Mouse (Mus musculus) T-cell, adult 2 months (primary cell): ENCODE data around the gene Zfp62.

Experiments
- DNase-seq: peaks from one replicate; pipeline ENCODE4 v3.0.0; 2022; ENCODE audit warnings: low spot score

The Zfp62 gene

GRCm38 (mm10) chr11:49205080-49205590, 2.0 kb downstream of the Zfp62 start:
- no peak for DNase-seq

GRCm38 (mm10) chr11:49207495-49207894, 4.4 kb downstream of the Zfp62 start:
- DNase-seq, result no peak

GRCm38 (mm10) chr11:49212577-49212976, 9.5 kb downstream of the Zfp62 start:
- DNase-seq, result no peak

GRCm38 (mm10) chr11:49213505-49213904, 10.4 kb downstream of the Zfp62 start:
- no peak for DNase-seq

- no peak for DNase-seq
Measured at GRCm38 (mm10) chr11:49219271-49219670, 16.2 kb downstream of the Zfp62 start.

GRCm38 (mm10) chr11:49224455-49224854, 21.4 kb downstream of the Zfp62 start:
- DNase-seq, result no peak

GRCm38 (mm10) chr11:49232781-49233180, 29.7 kb downstream of the Zfp62 start:
- no peak for DNase-seq

- no peak for DNase-seq
Measured at GRCm38 (mm10) chr11:49235459-49236207, 32.5 kb downstream of the Zfp62 start.

GRCm38 (mm10) chr11:49236891-49237290, 33.8 kb downstream of the Zfp62 start:
- DNase-seq, result no peak

GRCm38 (mm10) chr11:49237532-49237931, 34.4 kb downstream of the Zfp62 start:
- DNase-seq, result no peak

- no peak for DNase-seq
Measured at GRCm38 (mm10) chr11:49240310-49240709, 37.2 kb downstream of the Zfp62 start.

- no peak for DNase-seq
Measured at GRCm38 (mm10) chr11:49240874-49241273, 37.8 kb downstream of the Zfp62 start.

- DNase-seq, result no peak
Measured at GRCm38 (mm10) chr11:49241471-49241870, 38.4 kb downstream of the Zfp62 start.

GRCm38 (mm10) chr11:49242944-49243626, 40.0 kb downstream of the Zfp62 start:
- no peak for DNase-seq

- peak; percentile 96 for DNase-seq
Measured at GRCm38 (mm10) chr11:49243727-49244594, 40.9 kb downstream of the Zfp62 start, which contains the start of gene Mgat1. Gene Mgat1, plus strand, starts transcription at chr11:49244191.

- no peak for DNase-seq
Measured at GRCm38 (mm10) chr11:49244595-49244930, 41.5 kb downstream of the Zfp62 start.

GRCm38 (mm10) chr11:49245176-49245575, 42.1 kb downstream of the Zfp62 start:
- DNase-seq, result no peak

- DNase-seq, result no peak
Measured at GRCm38 (mm10) chr11:49245634-49246415, 42.7 kb downstream of the Zfp62 start.

- no peak for DNase-seq
Measured at GRCm38 (mm10) chr11:49246523-49246922, 43.4 kb downstream of the Zfp62 start.

- no peak for DNase-seq
Measured at GRCm38 (mm10) chr11:49247255-49247654, 44.2 kb downstream of the Zfp62 start.

- DNase-seq, result no peak
Measured at GRCm38 (mm10) chr11:49248226-49248973, 45.3 kb downstream of the Zfp62 start.
